Mouse (Mus musculus) heart, postnatal 0 days (tissue): ENCODE measurements around the gene Ptrh1. TPM values are rescaled to one million over a fixed set of nuclear protein-coding genes. Genes with fewer than 3 reads are reported as not detected.

Experiments
- ATAC-seq: fragments of 200-750 bp; cut with Nextera tagmentation; 2 replicates; pipeline ENCODE4 v1.8.0; 2017; ENCODE audit warnings: low read depth, moderate number of reproducible peaks, moderate library complexity; ENCODE audit not compliant: insufficient read depth
- DNase-seq: peaks from one replicate; pipeline ENCODE4 v3.0.0-alpha.2; 2016; ENCODE audit warnings: low spot score
- H3K27ac ChIP-seq: fragments of 300-500 bp; sonication (generic); 2 replicates; pipeline ENCODE4 v1.5.1; 2014; ENCODE audit warnings: low read depth, mild to moderate bottlenecking
- H3K27me3 ChIP-seq: fragments of 300-500 bp; sonication (generic); 2 replicates; pipeline ENCODE4 v1.6.1; 2014; ENCODE audit warnings: low read length, mixed read lengths; ENCODE audit not compliant: control insufficient read depth, insufficient read depth
- H3K36me3 ChIP-seq: fragments of 300-500 bp; sonication (generic); replicated peaks from 2 replicates; pipeline ENCODE4 v1.6.1; 2014; ENCODE audit warnings: low read length, mixed read lengths; ENCODE audit not compliant: control insufficient read depth, insufficient read depth
- H3K4me1 ChIP-seq: fragments of 300-500 bp; sonication (generic); 2 replicates; pipeline ENCODE4 v1.6.1; 2014; ENCODE audit warnings: antibody characterized with exemption; ENCODE audit not compliant: control insufficient read depth, insufficient read depth
- H3K4me2 ChIP-seq: fragments of 300-500 bp; sonication (generic); 2 replicates; pipeline ENCODE4 v1.6.1; 2014; ENCODE audit warnings: low read depth, mild to moderate bottlenecking, low read length, moderate library complexity
- H3K4me3 ChIP-seq: fragments of 300-500 bp; sonication (generic); 2 replicates; pipeline ENCODE4 v1.5.1; 2014; ENCODE audit warnings: low read depth, low read length
- H3K9ac ChIP-seq: fragments of 300-500 bp; sonication (generic); replicated peaks from 2 replicates; pipeline ENCODE4 v1.6.1; 2014; ENCODE audit warnings: low read depth, low read length, mixed read lengths
- H3K9me3 ChIP-seq: fragments of 300-500 bp; sonication (generic); replicated peaks from 2 replicates; pipeline ENCODE4 v1.6.1; 2016; ENCODE audit warnings: low read length; ENCODE audit not compliant: control insufficient read depth
- CTCF ChIP-seq: IDR thresholded peaks from 2 replicates; pipeline ENCODE4 v1.5.1; 2016; ENCODE audit warnings: antibody characterized with exemption, control low read depth, low read depth
- EP300 ChIP-seq: IDR thresholded peaks from 2 replicates; pipeline ENCODE4 v1.6.1; 2016; ENCODE audit warnings: antibody characterized with exemption, low read depth
- WGBS: fragments of 180-500 bp; shearing (Covaris S2); extraction: QIAGEN DNeasy Blood & Tissue Kit; methylation state at CpG from one replicate; pipeline ENCODE4 v1.1.7; 2014; 5-methylcytosine and 5-hydroxymethylcytosine counted together
- polyA plus RNA-seq: library from polyadenylated mRNA; unstranded; fragments of >200 nt; fragmentation: Nextera tagmentation; extraction: Ambion mirVana; gene quantifications from 2 replicates; pipeline ENCODE4 v1.2.1, GENCODE M21; 2015
- total RNA-seq: library from RNA; depleted of rRNA; stranded (reverse); fragments of >200 nt; gene quantifications from 2 replicates; pipeline ENCODE4 v1.2.3, GENCODE M21; 2014; ENCODE audit warnings: low replicate concordance

The Ptrh1 gene
- total and polyA plus RNA-seq, 2 experiments from 2014 or later: 2.9 to 4.8 TPM

- Histone ChIP-seq H3K4me3 (no peak overlapping the region), H3K9ac (no peak overlapping the region), H3K9me3 (no peaks in the 10 kb centered on the region), H3K4me2 (no peak overlapping the region), H3K27me3 (no peaks in the 10 kb centered on the region), H3K27ac (no peak overlapping the region), H3K36me3 (0 out of 2 replicates have a peak, but pooled peaks cover 3% of the 10 kb centered on the region), H3K4me1 (peaks cover 4% of the 10 kb centered on the region)
- TF ChIP-seq CTCF: no peak
- TF ChIP-seq EP300: no peak
- ATAC-seq: no peak
- DNase-seq: no peak
- WGBS: 72% methylated on average over 6 of the region's 6 CpGs
Measured at GRCm38 (mm10) chr2:32781710-32782109, 6.1 kb downstream of the Ptrh1 start.

- Histone ChIP-seq H3K36me3 (no peaks in the 10 kb centered on the region), H3K4me2 (peak within 1 kb of the TSS; percentile 29; the same call in 1 of the 2 replicates), H3K27me3 (no peaks in the 10 kb centered on the region), H3K9me3 (no peaks in the 10 kb centered on the region), H3K27ac (peak within 1 kb of the TSS; percentile 46; the same call in 1 of the 2 replicates), H3K4me1 (peaks cover 4% of the 10 kb centered on the region), H3K9ac (no peak within 1 kb of the TSS), H3K4me3 (no peak within 1 kb of the TSS)
- TF ChIP-seq EP300: no peak
- TF ChIP-seq CTCF: no peak
- peak; percentile 76 for ATAC-seq
- 51% methylated on average over 4 of the region's 4 CpGs for WGBS
- DNase-seq: peak; percentile 78
Measured at GRCm38 (mm10) chr2:32784048-32784681, 8.6 kb downstream of the Ptrh1 start, which contains the start of gene Cfap157. Cfap157 (minus strand) TSS chr2:32784428.

GRCm38 (mm10) chr2:32787176-32787575 lies 11.6 kb downstream of the Ptrh1 start:
- no peak overlapping the region for H3K27ac ChIP-seq
- ATAC-seq: no peak
- H3K4me1 ChIP-seq: peaks cover 4% of the 10 kb centered on the region
- no peaks in the 10 kb centered on the region for H3K27me3 ChIP-seq
- TF ChIP-seq EP300: no peak
- TF ChIP-seq CTCF: peak; percentile 52
- no peak overlapping the region for H3K9ac ChIP-seq
- no peak overlapping the region for H3K4me3 ChIP-seq
- no peak for DNase-seq
- H3K9me3 ChIP-seq: no peaks in the 10 kb centered on the region
- 53% methylated on average over 6 of the region's 6 CpGs for WGBS
- no peaks in the 10 kb centered on the region; the same call in 1 of the 2 replicates for H3K36me3 ChIP-seq
- no peak overlapping the region for H3K4me2 ChIP-seq

GRCm38 (mm10) chr2:32788581-32788980 lies 13.0 kb downstream of the Ptrh1 start:
- no peak for ATAC-seq
- Histone ChIP-seq H3K27ac (no peak overlapping the region), H3K4me3 (no peak overlapping the region), H3K4me2 (no peak overlapping the region), H3K36me3 (peaks cover 7% of the 10 kb centered on the region; the same call in 1 of the 2 replicates), H3K4me1 (peaks cover 4% of the 10 kb centered on the region), H3K27me3 (no peaks in the 10 kb centered on the region), H3K9ac (no peak overlapping the region), H3K9me3 (no peaks in the 10 kb centered on the region)
- 44% methylated on average over 2 of the region's 2 CpGs for WGBS
- TF ChIP-seq CTCF: no peak
- no peak for DNase-seq

GRCm38 (mm10) chr2:32791297-32791696 lies 15.7 kb downstream of the Ptrh1 start:
- H3K27ac ChIP-seq: peak overlapping the region; percentile 41; the same call in 1 of the 2 replicates
- TF ChIP-seq EP300 (no peak), CTCF (no peak)
- no peak overlapping the region for H3K4me2 ChIP-seq
- H3K9ac ChIP-seq: no peak overlapping the region
- DNase-seq (peak; percentile 36), ATAC-seq (peak; percentile 18; the same call in 1 of the 2 replicates)
- H3K4me3 ChIP-seq: no peak overlapping the region
- H3K27me3 ChIP-seq: no peaks in the 10 kb centered on the region
- WGBS: 36% methylated on average over 6 of the region's 6 CpGs
- H3K4me1 ChIP-seq: no peaks in the 10 kb centered on the region
- peaks cover 31% of the 10 kb centered on the region for H3K36me3 ChIP-seq
- no peaks in the 10 kb centered on the region for H3K9me3 ChIP-seq
